Mouse (Mus musculus) erythroid progenitor cell, adult 5-6 weeks (primary cell): ENCODE data around the gene Stk11ip. TPM values are rescaled to one million over a fixed set of nuclear protein-coding genes. Genes with fewer than 3 reads are reported as not detected.

ENCODE experiments used
- ATAC-seq: replicated peaks from 2 replicates; pipeline ENCODE4 v1.8.0; 2016; ENCODE audit warnings: moderate number of reproducible peaks, mild to moderate bottlenecking, moderate TSS enrichment, inconsistent platforms; ENCODE audit not compliant: poor library complexity, low FRiP score, severe bottlenecking
- total RNA-seq, 2 experiments: library from RNA; stranded (forward) in 1 of 2; stranded (reverse) in 1 of 2; fragments of 150-400 nt in 1 of 2; fragments of 186-747, 209-891 nt in 1 of 2; gene quantifications; 2 replicates each; pipeline versions ENCODE4 v1.2.3 to v1.2.4; 2015 to 2017; ENCODE audit warnings: low replicate concordance in 2 of 2

Stk11ip gene
- total RNA-seq (2015; ENCODE audit: low replicate concordance) (2.5 and 6.5 TPM in 2 replicates), total RNA-seq (2017; ENCODE audit: low replicate concordance) (9.5 and 15.4 TPM in 2 replicates)

DNA sequence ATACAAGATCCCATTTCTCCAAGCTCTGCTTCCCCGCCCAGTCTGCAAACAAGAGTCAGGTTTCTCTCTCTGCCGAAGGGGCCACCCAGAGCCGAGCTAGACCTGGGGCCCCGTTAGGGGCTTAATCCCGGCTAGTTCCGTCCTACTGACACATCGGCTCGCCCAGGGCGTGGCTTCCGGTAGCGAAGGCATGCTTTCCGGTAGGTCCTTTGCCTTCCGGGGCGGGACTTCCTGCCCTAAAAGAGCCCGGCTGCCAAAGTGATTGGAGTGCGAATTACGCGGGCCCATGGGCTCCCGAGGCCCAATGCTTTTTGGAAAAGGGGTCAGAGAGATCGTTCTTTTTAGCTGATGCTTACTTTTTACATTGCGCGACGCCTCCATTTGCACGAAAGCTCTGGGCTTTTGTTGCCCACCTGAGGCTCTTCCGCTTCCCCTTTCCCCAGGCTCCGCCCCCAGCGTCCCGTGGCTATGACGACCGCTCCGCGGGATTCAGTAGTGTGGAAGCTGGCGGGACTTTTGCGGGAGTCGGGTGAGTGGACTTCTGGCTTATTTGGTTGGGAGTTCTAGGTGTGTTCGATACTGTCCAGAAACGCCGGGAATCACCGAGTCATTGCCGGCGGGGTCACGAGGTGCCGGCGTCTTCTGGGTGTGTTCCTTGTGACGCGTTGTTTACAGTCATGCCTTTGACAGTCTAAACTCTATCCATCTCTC is at the start of gene Stk11ip:
TSS of gene Stk11ip (plus strand) at position 209 of the 711 bp plus-strand sequence.
- ATAC-seq, result peak; percentile 95

- ATAC-seq, result no peak
Measured at GRCm38 (mm10) chr1:75476441-75476840, 44.9 kb upstream of the Stk11ip start.

- no peak; the same call in 1 of the 2 replicates for ATAC-seq
Measured at GRCm38 (mm10) chr1:75477264-75477965, 43.9 kb upstream of the Stk11ip start.

GRCm38 (mm10) chr1:75477966-75478290 is 43.4 kb upstream of the Stk11ip start:
- no peak for ATAC-seq

GRCm38 (mm10) chr1:75478497-75478896 is 42.8 kb upstream of the Stk11ip start:
- no peak for ATAC-seq

DNA sequence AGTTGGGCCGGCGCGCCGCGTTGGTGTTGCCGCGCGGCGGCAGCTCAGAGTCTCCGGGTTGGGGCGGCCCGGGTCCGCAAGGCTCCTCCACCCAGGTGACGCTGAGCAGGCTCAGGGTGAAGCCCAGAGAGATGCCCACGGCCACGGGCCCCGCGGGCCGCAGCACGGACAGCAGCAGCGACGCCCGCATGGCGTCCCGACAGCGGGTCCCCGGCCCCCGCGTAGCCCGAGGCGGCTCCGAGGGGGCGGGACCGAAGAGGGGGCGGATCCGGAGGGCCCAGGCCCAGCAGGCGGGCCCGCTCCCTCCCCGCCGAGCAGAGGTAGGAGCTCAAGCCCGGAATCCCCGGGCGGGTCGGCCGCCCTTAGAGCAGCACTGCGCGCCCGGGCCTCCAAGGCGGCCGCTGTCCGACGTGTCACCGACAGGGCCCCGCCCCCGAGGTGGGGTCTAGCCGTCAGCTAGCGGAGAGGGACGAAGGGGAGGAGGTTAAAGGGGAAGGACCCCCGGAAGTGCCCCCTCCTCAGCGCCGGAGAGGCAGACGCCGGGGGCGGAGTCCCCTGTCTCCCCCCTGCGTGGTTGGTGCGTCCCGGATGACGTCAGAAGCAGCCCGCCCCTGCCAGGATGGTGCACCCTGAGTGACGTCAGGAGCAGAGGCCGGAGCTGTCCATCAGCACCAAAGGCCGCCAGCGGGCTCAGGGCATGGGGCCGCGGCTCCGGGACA is 42.3 kb upstream of the Stk11ip start, which contains the start of the genes Chpf and Tmem198:
TSS of gene Chpf (minus strand) at position 392 of the 719 bp plus-strand sequence.
TSS of gene Tmem198 (plus strand) at position 617 of the 719 bp plus-strand sequence.
- peak; percentile 71 for ATAC-seq

GRCm38 (mm10) chr1:75479635-75479989 is 41.7 kb upstream of the Stk11ip start:
- no peak for ATAC-seq

GRCm38 (mm10) chr1:75480036-75480435 is 41.3 kb upstream of the Stk11ip start:
- ATAC-seq, result no peak

GRCm38 (mm10) chr1:75480735-75481134 is 40.6 kb upstream of the Stk11ip start:
- no peak for ATAC-seq

DNA sequence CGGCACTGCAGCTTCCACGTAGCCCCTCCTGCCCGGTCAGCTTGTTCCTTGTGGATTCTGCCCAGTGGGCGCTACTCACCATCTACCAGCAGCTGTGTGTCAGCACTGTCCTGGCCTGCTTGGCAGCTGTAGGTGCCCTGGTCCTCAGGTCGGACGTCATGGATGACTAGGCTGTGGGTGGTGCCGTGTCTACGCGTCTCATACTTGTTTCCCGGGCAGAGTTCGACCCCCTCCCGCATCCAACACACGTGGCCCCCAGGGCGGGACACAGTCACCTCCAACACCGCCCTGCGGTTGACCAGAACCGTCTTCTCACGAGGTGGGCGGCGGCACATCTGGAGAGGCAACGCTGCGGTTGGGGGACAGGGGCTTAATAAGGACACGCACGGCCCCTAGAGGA is 34.8 kb upstream of the Stk11ip start:
- no peak for ATAC-seq

- no peak for ATAC-seq
Measured at GRCm38 (mm10) chr1:75487040-75487404, 34.3 kb upstream of the Stk11ip start.

- no peak for ATAC-seq
Measured at GRCm38 (mm10) chr1:75487405-75488161, 33.7 kb upstream of the Stk11ip start.

DNA sequence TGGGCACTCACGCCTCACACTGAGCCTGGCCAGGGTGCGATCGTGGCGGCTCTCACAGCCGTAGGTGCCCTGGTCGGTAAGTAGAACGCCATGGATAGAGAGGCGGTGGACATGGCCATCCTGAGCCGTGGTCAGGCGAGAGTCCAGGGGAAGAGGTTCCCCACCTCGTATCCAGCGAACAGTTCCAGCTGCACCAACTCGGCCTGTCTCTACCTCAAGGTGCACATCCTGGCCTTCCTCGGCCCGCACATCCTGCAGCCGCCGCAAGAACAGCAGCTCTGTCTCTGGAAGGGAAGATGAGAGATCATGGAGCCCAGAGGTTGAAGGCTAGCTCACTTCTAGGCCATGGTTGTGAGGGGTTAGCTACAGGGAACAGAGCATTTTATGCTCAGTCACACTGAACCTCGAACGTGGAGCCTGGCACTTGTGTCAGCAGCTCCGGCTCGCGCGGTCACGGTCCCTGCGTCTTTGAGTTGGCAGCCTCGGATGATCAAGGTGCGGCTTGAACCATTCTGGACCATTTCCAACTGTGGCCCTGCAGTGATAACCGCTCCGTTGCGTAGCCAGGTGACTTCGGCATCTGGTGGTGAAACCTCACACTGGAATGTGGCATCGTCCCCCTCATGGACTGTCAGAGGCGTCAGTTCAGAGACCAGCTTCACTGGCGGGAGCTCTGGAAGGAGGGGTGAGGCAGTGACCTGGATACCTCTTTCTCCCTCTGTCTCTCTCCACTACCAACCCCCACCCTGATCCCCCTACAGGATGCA is 30.4 kb upstream of the Stk11ip start:
- no peak for ATAC-seq

DNA sequence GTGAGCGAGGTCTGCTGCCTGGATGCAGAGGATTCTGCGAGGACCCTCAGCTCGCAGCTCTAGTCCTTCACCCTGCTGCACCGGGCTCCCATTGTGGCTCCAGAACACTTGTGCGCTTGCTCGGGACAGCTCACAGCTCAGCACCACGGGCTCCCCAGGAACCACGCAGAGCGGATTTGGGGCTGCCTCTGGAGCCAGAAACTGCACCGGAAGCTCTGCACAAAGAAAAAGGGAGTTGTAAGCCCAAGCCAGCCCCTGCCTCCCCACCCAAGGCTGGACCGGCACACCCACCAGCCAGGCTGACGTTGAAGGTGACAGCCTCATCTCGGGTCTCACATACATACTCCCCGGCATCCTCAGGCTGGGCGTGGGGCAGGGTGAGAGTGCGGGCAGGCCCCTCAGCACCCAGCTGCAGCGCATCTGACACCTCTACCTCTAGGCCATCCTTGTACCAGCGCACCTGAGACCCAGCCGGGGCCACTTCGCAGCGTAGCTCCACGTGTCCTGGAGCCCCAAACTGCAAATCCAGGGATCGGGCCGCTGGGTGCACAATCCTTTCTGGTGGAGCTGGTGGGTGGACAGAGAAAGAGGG is 28.7 kb upstream of the Stk11ip start:
- no peak for ATAC-seq

DNA sequence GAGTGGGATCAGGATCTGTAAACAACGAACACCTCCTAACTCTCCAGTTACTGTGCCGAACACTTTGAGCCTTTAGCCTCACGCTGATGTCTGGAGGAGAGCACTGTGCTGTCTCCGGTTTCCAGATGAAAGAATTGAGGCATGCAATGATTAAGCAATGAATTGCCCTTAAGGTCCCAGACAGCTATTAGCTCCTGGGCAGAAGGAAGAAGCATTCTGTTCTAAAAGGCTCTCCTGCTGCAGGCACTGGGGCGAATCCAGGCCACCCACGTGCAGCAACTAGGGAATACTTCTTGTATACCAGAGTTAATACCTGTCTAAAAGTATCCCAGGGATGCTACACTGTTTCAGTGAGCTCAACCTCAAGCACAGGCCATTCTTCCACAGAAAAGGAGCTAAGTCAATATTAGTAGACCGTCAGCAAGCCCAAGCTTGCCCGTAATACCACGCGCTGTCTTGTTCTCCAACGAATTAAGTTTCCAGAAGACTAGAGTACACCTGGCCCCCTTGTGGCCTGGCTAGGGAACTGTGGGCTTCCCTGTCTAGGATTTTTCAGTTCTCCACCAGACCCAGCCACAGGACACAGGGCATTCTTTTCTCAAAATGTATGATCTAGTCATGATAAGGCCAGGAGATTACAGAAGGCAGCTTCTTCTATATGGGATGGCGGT is 26.3 kb upstream of the Stk11ip start:
- no peak for ATAC-seq

DNA sequence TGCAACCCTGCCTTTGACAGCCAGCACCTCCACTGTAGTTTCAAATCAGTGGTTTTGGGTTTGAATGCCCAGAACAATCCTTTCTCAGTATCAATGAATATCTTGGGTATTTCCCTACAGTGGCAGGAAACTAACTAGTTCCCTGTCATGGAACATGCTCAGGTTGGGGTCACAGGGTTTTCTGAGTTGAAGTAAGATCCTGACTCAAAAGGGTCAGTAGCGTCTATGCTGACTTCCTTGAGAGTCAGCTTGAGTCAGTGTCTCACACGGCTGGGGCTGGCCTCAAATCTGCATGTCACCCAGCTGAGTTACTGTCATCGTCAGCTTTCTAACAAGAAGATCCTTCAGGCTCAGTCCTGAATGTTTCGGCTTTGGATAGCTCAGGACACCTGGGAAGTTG is 22.4 kb upstream of the Stk11ip start:
- ATAC-seq, result no peak

- ATAC-seq, result no peak
Measured at GRCm38 (mm10) chr1:75499441-75499840, 21.9 kb upstream of the Stk11ip start.

DNA sequence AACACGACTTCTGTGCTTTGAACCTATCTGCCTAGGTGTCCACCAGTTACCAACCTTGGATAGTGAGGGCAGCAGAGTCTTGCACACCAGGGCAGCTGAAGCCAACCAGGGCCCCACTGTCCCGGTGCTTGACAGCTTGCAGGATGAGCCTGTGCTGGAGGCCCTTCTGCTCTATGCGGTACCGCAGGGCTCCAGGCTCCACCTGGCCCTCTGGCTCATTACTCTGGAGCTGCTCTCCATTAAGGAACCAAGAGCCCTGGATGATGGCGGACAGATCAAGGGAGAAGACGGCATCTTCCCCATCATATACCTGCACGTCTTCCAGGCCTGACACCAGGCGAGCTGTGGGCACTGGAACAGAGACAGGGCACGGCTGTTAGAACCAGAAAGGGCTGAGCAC is 19.4 kb upstream of the Stk11ip start:
- no peak for ATAC-seq
